Mouse (Mus musculus): ENCODE data around the gene Hoxd11. TPM values are rescaled to one million over a fixed set of nuclear protein-coding genes. Genes with fewer than 3 reads are reported as not detected.
A peak's percentile ranks its signal among the peaks of the same experiment; 100 is the strongest.

Gene Hoxd11
- polyA plus RNA-seq, 1 experiment from 2014 or later = not detected

MicroRNAs within 50 kb of the gene (microRNA counts, 519-probe panel; counts per million panel counts)
- microRNA mmu-miR-10b = 2,854 counts per million, percentile 68 among the panel's probes with 10 or more counts

Small RNA genes lying within 50 kb of the gene (microRNA-seq; reads per million reads assigned to microRNA genes)
- gene Gm44463 (ENCODE audit: borderline number of aligned reads) (not detected), gene Mir10b (ENCODE audit: borderline number of aligned reads) (6,690 reads per million, percentile 93 among the genes with 10 or more reads in this experiment)

Other genes starting within 250 kb of the Hoxd11 start
- gene Lnpk, start 100.1 kb upstream of the Hoxd11 start, polyA plus RNA-seq (2015; fragmentation: Nextera tagmentation; extraction: Ambion mirVana) = 25.2 and 26.1 TPM in 2 replicates
- not detected in 2 replicates for gene Evx2, start 20.0 kb upstream of the Hoxd11 start, polyA plus RNA-seq (2015; fragmentation: Nextera tagmentation; extraction: Ambion mirVana)
- not detected in 2 replicates for gene Hoxd13, start 11.2 kb upstream of the Hoxd11 start, polyA plus RNA-seq (2015; fragmentation: Nextera tagmentation; extraction: Ambion mirVana)
- gene Hoxd12, start 4.5 kb upstream of the Hoxd11 start, polyA plus RNA-seq (2015; fragmentation: Nextera tagmentation; extraction: Ambion mirVana) = not detected in 2 replicates
- gene Hoxd10, start 12.4 kb downstream of the Hoxd11 start, polyA plus RNA-seq (2015; fragmentation: Nextera tagmentation; extraction: Ambion mirVana) = 0.57 and 0.76 TPM in 2 replicates
- gene Hoxd9, start 18.2 kb downstream of the Hoxd11 start, polyA plus RNA-seq (2015; fragmentation: Nextera tagmentation; extraction: Ambion mirVana) = 2.8 and 4.5 TPM in 2 replicates
- gene Hoxd8, start 25.1 kb downstream of the Hoxd11 start, polyA plus RNA-seq (2015; fragmentation: Nextera tagmentation; extraction: Ambion mirVana) = 6.4 and 8.0 TPM in 2 replicates
- gene Hoxd3, start 32.4 kb downstream of the Hoxd11 start, polyA plus RNA-seq (2015; fragmentation: Nextera tagmentation; extraction: Ambion mirVana) = 1.9 and 2.6 TPM in 2 replicates
- 0.35 and 0.62 TPM in 2 replicates for gene Hoxd4, start 32.4 kb downstream of the Hoxd11 start, polyA plus RNA-seq (2015; fragmentation: Nextera tagmentation; extraction: Ambion mirVana)
- gene Gm28230, start 47.2 kb downstream of the Hoxd11 start, polyA plus RNA-seq (2015; fragmentation: Nextera tagmentation; extraction: Ambion mirVana) = 0.09 and 0.40 TPM in 2 replicates
- 1.6 and 2.5 TPM in 2 replicates for gene Hoxd1, start 83.4 kb downstream of the Hoxd11 start, polyA plus RNA-seq (2015; fragmentation: Nextera tagmentation; extraction: Ambion mirVana)
- gene Mtx2, start 146.2 kb downstream of the Hoxd11 start, polyA plus RNA-seq (2015; fragmentation: Nextera tagmentation; extraction: Ambion mirVana) = 99.9 and 102 TPM in 2 replicates